Mouse (Mus musculus) bone marrow, adult 2 months (tissue): ENCODE data around the gene Lif.

Experiments used
- CTCF ChIP-seq: fragments of 200-500 bp; IDR thresholded peaks from 2 replicates; pipeline ENCODE4 v1.5.1; 2011; ENCODE audit warnings: low read length, control low read depth; ENCODE audit not compliant: control insufficient read depth, insufficient read depth
- POLR2A ChIP-seq: fragments of 200-500 bp; IDR thresholded peaks from 2 replicates; pipeline ENCODE4 v1.6.1; 2011; ENCODE audit warnings: low read depth, mild to moderate bottlenecking, control low read depth, low read length, borderline replicate concordance; ENCODE audit not compliant: control insufficient read depth

DNA sequence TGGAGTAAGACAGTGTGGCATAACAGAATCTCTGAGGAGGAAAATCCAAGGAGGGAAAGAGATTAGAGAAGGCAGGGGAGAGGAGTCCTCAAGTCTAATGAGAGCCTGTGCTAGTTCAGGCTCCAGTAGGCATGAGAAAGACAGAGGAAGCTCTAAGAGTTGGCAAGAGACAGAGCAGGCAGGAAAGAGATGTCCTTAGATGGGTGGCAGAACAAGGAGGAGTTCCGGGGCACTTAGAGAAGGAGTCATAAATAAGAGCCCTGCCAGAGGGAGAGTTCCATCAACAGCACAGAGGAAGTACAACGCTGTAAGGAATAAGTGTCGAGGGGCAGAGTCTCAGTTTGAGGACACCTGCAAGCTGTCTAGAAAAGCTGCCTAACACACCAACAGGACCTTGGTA lies 60.7 kb downstream of the Lif start:
- TF ChIP-seq CTCF, result no peak
- no peak for TF ChIP-seq POLR2A
